Mouse (Mus musculus) embryonic facial prominence, embryonic 11.5 days (tissue): ENCODE data around the gene Spint5. TPM values are rescaled to one million over a fixed set of nuclear protein-coding genes. Genes with fewer than 3 reads are reported as not detected.
"Not testable (repeated sequence)": the region's sequence is repeated elsewhere in the genome, so short reads cannot be mapped to it uniquely, and the experiment has no call there.

ENCODE experiments used
- ATAC-seq: fragments of 200-750 bp; cut with Nextera tagmentation; replicated peaks from 2 replicates; pipeline ENCODE4 v1.8.0; 2017; ENCODE audit warnings: low read depth; ENCODE audit not compliant: insufficient number of reproducible peaks, low FRiP score, low TSS enrichment
- DNase-seq: peaks from one replicate; pipeline ENCODE4 v3.0.0-alpha.2; 2015; ENCODE audit warnings: low spot score
- H3K27ac ChIP-seq: fragments of 300-500 bp; sonication (generic); replicated peaks from 2 replicates; pipeline ENCODE4 v1.5.1; 2014; ENCODE audit warnings: mild to moderate bottlenecking, low read depth, low read length, control low read depth
- H3K27me3 ChIP-seq: fragments of 300-500 bp; sonication (generic); 2 replicates; pipeline ENCODE4 v1.6.1; 2014; ENCODE audit warnings: mild to moderate bottlenecking, low read length, moderate library complexity, mixed read lengths; ENCODE audit not compliant: control insufficient read depth, insufficient read depth
- H3K36me3 ChIP-seq: fragments of 300-500 bp; sonication (generic); replicated peaks from 2 replicates; pipeline ENCODE4 v1.6.1; 2014; ENCODE audit warnings: low read depth, mild to moderate bottlenecking, low read length, moderate library complexity, mixed read lengths; ENCODE audit not compliant: control insufficient read depth, insufficient read depth
- H3K4me1 ChIP-seq: fragments of 300-500 bp; sonication (generic); 2 replicates; pipeline ENCODE4 v1.6.1; 2014; ENCODE audit warnings: low read length, mixed read lengths; ENCODE audit not compliant: control insufficient read depth, insufficient read depth
- H3K4me2 ChIP-seq: fragments of 300-500 bp; sonication (generic); 2 replicates; pipeline ENCODE4 v1.6.1; 2014; ENCODE audit warnings: low read depth, mild to moderate bottlenecking, control low read depth, low read length, moderate library complexity
- H3K4me3 ChIP-seq: fragments of 300-500 bp; sonication (generic); 2 replicates; pipeline ENCODE4 v1.5.1; 2014; ENCODE audit warnings: low read depth, low read length, control low read depth
- H3K9ac ChIP-seq: fragments of 300-500 bp; sonication (generic); replicated peaks from 2 replicates; pipeline ENCODE4 v1.6.1; 2014; ENCODE audit warnings: mild to moderate bottlenecking, control low read depth, low read length
- H3K9me3 ChIP-seq: fragments of 300-500 bp; sonication (generic); replicated peaks from 2 replicates; pipeline ENCODE4 v1.6.1; 2016; ENCODE audit warnings: mild to moderate bottlenecking, low read length, inconsistent platforms, mixed read lengths; ENCODE audit not compliant: control insufficient read depth
- WGBS: fragments of 180-500 bp; shearing (Covaris S2); extraction: QIAGEN DNeasy Blood & Tissue Kit; methylation state at CpG from one replicate; pipeline ENCODE4 v1.1.7; 2014; 5-methylcytosine and 5-hydroxymethylcytosine counted together
- polyA plus RNA-seq: library from polyadenylated mRNA; unstranded; fragments of >200 nt; fragmentation: Nextera tagmentation; extraction: Ambion mirVana; gene quantifications from 2 replicates; pipeline ENCODE4 v1.2.1, GENCODE M21; 2014

The Spint5 gene
- polyA plus RNA-seq, 1 experiment from 2014 or later, result not detected

DNA sequence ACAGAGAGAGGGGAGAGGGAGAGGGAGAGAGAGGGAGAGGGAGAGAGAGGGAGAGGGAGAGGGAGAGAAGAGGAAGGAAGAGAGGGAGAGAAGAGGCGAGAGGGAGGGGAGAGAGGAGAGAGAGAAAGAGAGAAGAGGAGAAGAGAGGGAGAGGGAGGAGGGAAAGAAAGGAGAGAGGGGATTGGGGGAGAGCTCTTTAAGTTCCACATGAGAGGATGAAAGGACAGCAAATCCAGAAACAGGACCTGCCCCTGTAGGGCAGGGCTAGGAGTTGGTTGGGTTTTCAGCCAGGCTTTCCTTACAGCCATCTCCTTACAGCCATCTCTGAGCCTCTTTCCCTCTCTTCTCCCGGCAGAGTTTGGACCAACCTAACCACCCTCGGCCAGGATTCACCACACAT, 30.3 kb upstream of the Spint5 start, which contains the start of gene Wfdc13:
Wfdc13 (plus strand) TSS at position 301 of the 400 bp plus-strand sequence.
- ATAC-seq (no peak), DNase-seq (no peak)
- WGBS, result 72% methylated on average over 2 of the region's 3 CpGs
- Histone ChIP-seq H3K27me3 (no peaks in the 10 kb centered on the region), H3K36me3 (no peaks in the 10 kb centered on the region), H3K4me3 (no peak within 1 kb of the TSS), H3K9ac (no peak within 1 kb of the TSS), H3K9me3 (no peaks in the 10 kb centered on the region), H3K27ac (no peak within 1 kb of the TSS), H3K4me2 (no peak within 1 kb of the TSS), H3K4me1 (no peaks in the 10 kb centered on the region)

GRCm38 (mm10) chr2:164698201-164698600, 16.9 kb upstream of the Spint5 start, which contains the start of gene Spint4:
TSS of gene Spint4 (plus strand) at chr2:164698501.
- no peak within 1 kb of the TSS for H3K27ac ChIP-seq
- H3K27me3 ChIP-seq, result no peaks in the 10 kb centered on the region
- no peak within 1 kb of the TSS for H3K4me2 ChIP-seq
- no peaks in the 10 kb centered on the region for H3K4me1 ChIP-seq
- DNase-seq (no peak), ATAC-seq (no peak)
- WGBS, result 81% methylated on average over 4 of the region's 4 CpGs
- H3K4me3 ChIP-seq, result no peak within 1 kb of the TSS
- no peaks in the 10 kb centered on the region for H3K36me3 ChIP-seq
- H3K9ac ChIP-seq, result no peak within 1 kb of the TSS
- no peaks in the 10 kb centered on the region for H3K9me3 ChIP-seq

DNA sequence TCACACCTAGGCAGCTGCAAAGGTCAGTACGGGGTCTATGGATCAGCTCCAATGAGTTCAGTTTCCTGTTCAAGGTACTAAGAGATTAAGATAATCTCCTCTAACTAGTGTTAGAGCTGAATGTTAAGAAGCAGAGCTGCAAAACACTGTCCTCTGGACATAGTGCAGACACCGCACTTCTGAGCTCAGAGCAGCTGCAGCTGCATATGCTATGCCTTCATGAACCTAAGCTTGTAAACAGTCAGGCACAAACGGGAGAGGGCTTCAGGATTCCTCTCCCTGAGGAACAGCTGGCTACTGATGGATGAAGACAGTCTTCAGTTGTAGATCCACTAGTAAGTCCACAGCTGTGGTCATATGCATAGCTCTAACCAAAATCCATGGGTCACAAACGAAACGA, 14.1 kb upstream of the Spint5 start:
- Histone ChIP-seq H3K4me3 (no peak overlapping the region), H3K4me1 (no peaks in the 10 kb centered on the region), H3K27me3 (no peaks in the 10 kb centered on the region), H3K27ac (no peak overlapping the region), H3K9me3 (no peaks in the 10 kb centered on the region), H3K4me2 (no peak overlapping the region), H3K9ac (no peak overlapping the region), H3K36me3 (no peaks in the 10 kb centered on the region)
- DNase-seq (no peak), ATAC-seq (no peak)
- 80% methylated on average over 5 of the region's 5 CpGs for WGBS

GRCm38 (mm10) chr2:164701761-164702160, 13.3 kb upstream of the Spint5 start:
- H3K9ac ChIP-seq, result no peak overlapping the region
- DNase-seq, result no peak
- no peak overlapping the region for H3K4me2 ChIP-seq
- H3K4me1 ChIP-seq, result no peaks in the 10 kb centered on the region
- H3K36me3 ChIP-seq, result no peaks in the 10 kb centered on the region
- H3K9me3 ChIP-seq, result no peaks in the 10 kb centered on the region
- no peaks in the 10 kb centered on the region for H3K27me3 ChIP-seq
- 91% methylated on average over 5 of the region's 5 CpGs for WGBS
- no peak overlapping the region for H3K4me3 ChIP-seq
- no peak for ATAC-seq
- H3K27ac ChIP-seq, result no peak overlapping the region

- DNase-seq (no peak), ATAC-seq (no peak)
- no peaks in the 10 kb centered on the region for H3K36me3 ChIP-seq
- H3K27me3 ChIP-seq, result no peaks in the 10 kb centered on the region
- no peak overlapping the region for H3K4me3 ChIP-seq
- H3K9me3 ChIP-seq, result no peaks in the 10 kb centered on the region
- H3K27ac ChIP-seq, result no peak overlapping the region
- no peaks in the 10 kb centered on the region for H3K4me1 ChIP-seq
- no peak overlapping the region for H3K9ac ChIP-seq
- 75% methylated on average over 5 of the region's 5 CpGs for WGBS
- H3K4me2 ChIP-seq, result no peak overlapping the region
These were observed 10.9 kb upstream of the Spint5 start for GRCm38 (mm10) chr2:164704235-164704634.

- H3K36me3 ChIP-seq, result no peaks in the 10 kb centered on the region
- H3K9ac ChIP-seq, result no peak overlapping the region
- ATAC-seq (no peak), DNase-seq (no peak)
- no peak overlapping the region for H3K4me3 ChIP-seq
- H3K9me3 ChIP-seq, result no peaks in the 10 kb centered on the region
- H3K27ac ChIP-seq, result no peak overlapping the region
- H3K27me3 ChIP-seq, result no peaks in the 10 kb centered on the region
- H3K4me1 ChIP-seq, result no peaks in the 10 kb centered on the region
- WGBS, result 91% methylated on average over 6 of the region's 6 CpGs
- no peak overlapping the region for H3K4me2 ChIP-seq
These were observed 9.8 kb upstream of the Spint5 start for GRCm38 (mm10) chr2:164705328-164705727.

GRCm38 (mm10) chr2:164705991-164706390, 9.1 kb upstream of the Spint5 start:
- H3K4me1 ChIP-seq, result no peaks in the 10 kb centered on the region
- H3K27ac ChIP-seq, result no peak overlapping the region
- no peak for DNase-seq
- no peak overlapping the region for H3K4me2 ChIP-seq
- no peaks in the 10 kb centered on the region for H3K9me3 ChIP-seq
- ATAC-seq, result no peak
- H3K9ac ChIP-seq, result no peak overlapping the region
- WGBS, result 92% methylated on average over 14 of the region's 14 CpGs
- H3K4me3 ChIP-seq, result no peak overlapping the region
- H3K27me3 ChIP-seq, result no peaks in the 10 kb centered on the region
- no peaks in the 10 kb centered on the region for H3K36me3 ChIP-seq

DNA sequence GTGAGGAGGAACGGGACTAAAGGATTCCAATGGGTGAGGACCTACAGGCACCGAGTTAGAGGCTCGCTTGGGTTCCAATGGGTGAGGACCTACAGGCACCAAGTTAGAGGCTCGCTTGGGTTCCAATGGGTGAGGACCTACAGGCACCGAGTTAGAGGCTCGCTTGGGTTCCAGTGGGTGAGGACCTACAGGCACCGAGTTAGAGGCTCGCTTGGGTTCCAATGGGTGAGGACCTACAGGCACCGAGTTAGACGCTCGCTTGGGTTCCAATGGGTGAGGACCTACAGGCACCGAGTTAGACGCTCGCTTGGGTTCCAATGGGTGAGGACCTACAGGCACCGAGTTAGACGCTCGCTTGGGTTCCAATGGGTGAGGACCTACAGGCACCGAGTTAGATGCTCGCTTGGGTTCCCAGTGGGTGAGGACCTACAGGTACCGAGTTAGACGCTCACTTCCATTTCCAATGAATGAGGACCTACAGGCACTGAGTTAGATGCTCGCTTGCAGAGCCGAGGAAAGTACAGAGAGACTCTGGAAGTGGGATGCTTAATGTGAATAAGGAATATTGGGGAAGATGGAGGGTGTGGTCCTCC, 1.2 kb downstream of the Spint5 start:
- H3K4me3 ChIP-seq, H3K9me3 ChIP-seq, H3K27ac ChIP-seq, H3K36me3 ChIP-seq, ATAC-seq, H3K9ac ChIP-seq, DNase-seq, H3K4me2 ChIP-seq, H3K27me3 ChIP-seq, H3K4me1 ChIP-seq: not testable (repeated sequence)
- WGBS, result 89% methylated on average over 20 of the region's 23 CpGs
